Mouse (Mus musculus) kidney, postnatal 10 days (tissue): Measurements from ENCODE around the gene Bcl11a.
A peak's percentile ranks its signal among the peaks of the same experiment; 100 is the strongest.

ENCODE experiments used
- DNase-seq: peaks from one replicate; pipeline ENCODE4 v3.0.0; 2021; ENCODE audit warnings: mixed read lengths

The Bcl11a gene

DNA sequence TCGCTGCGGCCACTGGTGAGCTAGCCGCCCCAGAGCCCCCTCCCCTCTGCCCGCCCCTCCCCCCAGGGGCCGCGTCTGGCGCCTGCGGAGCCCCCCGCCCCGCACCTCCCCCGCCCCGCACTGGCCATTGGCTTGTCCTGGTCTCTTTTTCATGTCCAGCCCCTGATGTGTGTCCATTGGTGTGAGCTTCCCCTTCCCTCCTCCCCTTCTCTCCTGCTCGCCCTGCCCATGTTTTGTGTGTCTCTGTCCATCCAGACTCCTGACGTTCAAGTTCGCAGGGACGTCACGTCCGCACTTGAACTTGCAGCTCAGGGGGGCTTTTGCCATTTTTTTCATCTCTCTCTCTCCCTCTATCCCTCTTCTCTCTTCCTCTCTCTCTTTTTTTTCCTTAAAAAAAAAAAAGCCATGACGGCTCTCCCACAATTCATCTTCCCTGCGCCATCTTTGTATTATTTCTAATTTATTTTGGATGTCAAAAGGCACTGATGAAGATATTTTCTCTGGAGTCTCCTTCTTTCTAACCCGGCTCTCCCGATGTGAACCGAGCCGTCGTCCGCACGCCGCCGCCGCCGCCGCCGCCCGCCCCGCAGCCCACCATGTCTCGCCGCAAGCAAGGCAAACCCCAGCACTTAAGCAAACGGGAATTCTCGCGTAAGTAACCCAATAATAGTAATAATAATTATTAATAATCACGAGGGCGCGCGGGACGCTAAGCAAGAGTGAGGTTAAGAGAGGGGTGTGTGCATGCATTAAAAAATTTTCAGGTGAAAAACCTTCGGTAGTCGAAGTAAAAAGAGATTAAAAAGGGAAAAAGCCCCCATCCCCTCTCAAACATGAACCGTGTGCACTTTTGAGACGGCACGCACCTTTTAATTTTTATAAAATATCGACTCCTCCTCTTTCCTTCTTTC lies at the start of gene Bcl11a:
Bcl11a (plus strand) TSS at position 262 of the 911 bp plus-strand sequence.
- DNase-seq, result peak; percentile 43

DNA sequence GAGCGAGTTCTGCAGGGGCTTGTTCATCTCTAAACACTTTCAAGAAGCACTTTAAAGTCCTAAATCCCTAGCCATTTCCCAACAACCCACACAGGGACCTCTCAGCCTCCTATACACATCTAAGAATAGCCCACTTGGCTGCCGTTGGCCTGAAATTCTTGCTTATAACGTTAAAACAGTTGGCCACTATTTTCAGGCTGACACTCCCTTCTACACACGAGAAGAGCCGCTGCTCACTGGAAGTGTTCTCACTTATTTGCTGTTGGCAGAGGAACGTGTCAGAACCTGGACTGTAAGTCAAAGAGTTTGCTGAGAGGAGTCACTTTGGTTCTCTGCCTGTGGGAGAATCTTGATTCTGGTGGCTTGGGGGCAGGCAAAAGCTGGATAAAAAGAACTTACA lies 33.8 kb upstream of the Bcl11a start:
- no peak for DNase-seq

DNA sequence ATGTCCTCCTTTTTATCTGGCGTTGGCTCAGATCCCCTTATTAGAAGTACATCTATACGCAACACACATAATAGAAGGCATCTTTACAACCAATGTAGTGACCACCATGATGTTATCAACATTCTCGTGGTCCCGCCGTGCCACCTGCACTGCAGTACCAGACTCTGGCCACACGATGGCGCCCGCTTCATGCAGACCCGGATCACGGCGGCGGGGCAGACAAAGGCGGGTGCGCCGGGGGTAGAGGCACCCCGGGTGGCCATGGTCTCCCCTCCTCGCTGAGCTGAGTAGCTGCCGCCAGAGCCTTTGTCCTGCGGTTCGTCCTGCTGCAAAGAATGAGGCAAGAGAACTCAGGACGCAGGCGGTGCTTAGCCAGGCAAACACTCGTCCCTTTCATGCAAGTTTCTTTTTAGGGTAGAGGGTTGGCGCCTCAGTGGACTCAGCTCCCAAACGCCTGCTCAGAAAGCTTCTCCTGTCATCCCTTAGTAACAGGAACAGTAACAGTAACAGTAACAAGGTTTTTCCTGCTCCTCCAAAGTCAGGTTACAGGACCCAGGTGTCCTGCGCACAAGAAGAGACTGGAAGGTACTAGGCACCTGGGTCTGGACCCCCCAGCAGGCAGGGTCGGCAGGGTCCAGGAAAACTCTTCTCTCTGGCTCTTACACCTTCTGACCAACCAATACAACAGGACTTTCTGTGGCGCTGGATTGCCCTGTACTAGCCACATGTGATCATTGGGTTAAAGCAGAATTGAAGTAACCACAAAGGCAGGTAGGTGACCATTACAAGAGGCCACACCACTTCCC lies 28.4 kb upstream of the Bcl11a start:
- peak; percentile 86 for DNase-seq

DNA sequence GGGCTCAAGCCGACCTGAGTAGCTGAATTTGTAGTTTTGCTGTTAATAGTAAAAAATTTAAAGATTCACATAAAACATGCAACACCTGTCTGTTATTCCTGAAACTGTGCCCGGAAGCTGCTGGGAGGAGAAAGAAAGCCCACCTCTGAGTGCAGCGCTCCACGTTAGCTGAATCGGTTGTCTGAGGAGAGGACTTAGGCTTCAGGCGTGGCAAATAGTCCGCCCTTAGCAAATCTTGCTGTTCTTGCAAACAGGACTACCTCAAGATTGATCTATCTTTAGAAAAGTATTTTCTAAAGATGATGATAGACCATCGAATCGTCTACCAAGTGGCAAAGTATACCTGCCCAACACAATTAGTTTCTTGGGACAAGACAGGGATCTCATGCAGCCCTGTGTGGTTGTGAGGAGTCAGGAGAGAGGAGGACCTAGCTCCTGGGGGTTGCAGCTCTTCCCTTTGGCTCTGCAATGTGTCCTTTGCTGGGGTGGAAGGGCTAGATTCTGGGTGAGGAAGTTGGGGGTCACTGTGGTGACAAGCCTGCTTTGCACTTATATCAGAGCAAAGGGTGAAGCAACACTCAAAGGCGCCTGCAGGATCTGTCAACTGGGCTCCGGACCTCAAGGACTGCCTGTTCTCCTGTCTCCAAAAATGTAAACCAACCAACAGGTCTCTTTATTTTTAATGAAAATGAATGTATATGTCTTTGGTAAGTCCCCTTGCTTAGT lies 27.7 kb upstream of the Bcl11a start:
- no peak for DNase-seq

DNA sequence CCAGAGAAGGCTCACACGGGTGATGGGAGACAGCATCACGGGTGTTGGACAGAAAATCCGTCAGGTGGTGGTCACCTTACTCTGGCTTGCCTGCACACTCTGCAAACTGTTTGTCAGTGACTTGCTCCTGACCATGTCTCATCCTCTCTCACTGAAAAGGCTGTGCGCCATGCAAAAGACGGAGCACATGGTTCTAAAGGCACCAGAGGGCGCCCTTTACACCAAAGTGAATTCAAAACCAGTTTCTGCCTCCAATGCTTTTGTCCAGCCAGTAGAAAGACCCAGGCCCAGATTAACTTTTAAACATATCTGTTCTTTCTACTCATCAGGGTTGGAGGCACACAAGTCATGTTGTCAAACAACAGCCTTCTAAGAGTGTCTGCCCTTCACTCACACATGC lies 25.0 kb upstream of the Bcl11a start:
- DNase-seq, result no peak

DNA sequence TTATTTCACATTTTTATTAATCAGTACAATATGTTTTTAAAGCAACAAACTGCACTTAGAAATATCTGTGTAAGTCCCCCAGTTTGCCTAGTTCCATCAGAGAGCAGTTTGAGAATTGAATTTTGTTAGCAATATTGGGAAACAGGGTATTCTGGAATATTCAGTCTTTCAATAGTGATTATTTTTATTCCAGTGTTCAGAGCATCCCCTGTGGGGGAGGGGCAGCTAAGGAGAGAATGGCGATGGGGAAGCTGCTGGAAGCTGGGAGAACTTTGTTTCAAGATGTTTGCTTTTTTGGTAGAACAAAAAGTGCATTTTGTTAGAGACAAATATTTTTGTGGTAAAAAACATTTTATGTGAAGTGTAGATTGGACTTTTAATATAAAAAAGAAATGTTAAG lies 18.7 kb upstream of the Bcl11a start:
- DNase-seq, result no peak

DNA sequence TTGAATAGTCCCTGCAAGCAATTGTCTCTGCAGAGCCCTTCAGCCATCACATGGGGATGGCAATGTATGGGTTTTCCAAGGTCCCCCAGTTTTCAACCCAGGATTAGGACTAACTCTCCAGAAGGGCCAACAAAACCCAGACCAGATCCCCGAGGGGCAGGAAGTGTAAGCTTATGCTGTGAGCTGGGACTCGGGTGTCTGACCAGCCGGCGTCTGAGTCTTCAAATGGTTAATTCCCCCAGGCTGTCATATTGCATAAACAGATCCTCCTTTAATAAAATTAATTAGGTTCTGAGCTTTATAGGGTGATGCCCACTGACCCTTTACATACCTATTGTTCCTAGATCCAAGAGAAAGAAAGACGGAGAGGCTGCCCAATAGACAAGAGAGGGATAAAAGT lies 17.4 kb upstream of the Bcl11a start:
- no peak for DNase-seq

DNA sequence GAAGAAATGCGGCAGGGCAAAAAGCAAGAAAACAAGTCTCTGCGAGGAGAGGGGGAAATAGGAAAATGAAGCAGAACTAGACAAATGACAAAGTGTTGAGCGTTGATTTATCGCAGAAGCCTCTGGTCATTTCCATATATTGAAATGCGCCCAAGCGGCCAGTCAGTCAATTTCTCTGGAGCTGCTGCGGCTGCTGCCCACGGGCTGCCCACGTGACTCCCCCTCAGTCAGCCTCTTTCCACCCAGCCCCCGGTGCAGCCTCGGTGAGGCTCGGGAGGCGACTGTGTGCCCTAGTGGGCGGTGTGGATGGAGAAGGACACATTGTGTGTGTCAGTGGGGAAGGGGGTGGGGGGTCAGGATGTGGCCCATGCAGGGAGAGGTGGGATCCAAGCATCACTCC lies 16.0 kb upstream of the Bcl11a start:
- DNase-seq, result no peak

DNA sequence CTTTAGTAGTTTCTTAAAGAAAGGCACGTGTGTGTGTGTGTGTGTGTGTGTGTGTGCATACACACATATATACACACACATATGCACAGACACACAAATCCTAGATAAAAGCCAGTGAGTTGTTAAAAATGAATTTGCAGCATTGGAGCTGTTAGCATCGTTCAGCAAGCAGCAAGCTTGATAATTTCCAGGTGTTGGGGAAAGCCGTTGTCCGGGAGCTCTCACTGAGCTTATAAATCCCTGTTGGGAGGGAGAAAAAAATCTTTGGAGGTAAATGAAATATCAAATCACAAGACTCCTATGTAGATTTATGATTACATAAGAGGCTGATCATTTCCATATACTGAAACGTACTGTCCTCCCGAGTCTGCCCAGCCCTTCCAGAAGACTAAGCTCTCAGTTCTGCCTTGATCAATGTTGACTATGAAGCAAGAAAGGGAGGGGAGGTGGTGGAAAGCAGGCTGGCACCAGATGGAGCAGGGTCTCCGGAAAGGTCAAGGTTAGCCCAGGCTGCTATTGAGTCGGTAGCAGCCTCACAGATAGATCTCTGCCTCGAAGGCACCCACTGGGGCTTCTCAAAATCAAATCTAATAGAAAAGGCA lies 15.3 kb upstream of the Bcl11a start:
- no peak for DNase-seq

DNA sequence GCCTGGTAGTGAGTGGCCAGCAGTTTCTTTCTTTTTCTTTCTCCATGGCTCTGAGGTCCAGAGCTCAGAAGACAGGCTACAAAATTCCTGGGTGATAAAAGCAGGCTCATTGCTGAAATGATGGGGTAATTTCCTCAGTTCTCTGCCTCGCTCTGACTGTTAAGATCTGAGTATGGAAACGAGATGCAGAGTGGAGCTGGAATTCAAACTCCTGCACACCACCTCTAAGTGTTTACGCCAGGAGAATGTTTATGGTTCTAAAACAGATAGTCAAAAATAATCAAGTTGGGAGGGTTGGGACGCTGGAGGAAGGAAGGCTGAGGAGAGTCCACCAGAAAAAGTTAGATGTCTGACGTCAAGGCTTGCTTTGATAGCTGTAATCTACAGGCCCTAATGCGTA lies 13.6 kb upstream of the Bcl11a start:
- no peak for DNase-seq

DNA sequence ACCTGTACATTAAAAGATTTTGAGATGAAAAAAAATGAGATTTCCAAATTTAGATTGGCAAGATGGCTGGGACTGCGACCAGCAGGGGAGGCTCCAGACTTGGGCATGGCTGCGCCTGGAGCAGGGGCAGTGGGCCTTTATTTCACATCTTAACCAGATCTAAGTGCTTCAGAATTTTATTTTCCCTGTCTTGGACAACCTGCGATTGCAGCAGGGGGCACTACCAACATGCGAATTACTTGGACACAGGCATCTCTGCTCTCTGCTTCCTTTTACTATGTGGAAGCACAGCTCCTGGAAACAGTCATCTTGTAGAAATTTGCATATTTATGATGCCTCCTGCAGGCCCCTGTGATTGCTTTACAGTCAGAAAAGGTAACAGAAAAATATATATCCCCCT lies 12.5 kb upstream of the Bcl11a start:
- DNase-seq, result no peak

DNA sequence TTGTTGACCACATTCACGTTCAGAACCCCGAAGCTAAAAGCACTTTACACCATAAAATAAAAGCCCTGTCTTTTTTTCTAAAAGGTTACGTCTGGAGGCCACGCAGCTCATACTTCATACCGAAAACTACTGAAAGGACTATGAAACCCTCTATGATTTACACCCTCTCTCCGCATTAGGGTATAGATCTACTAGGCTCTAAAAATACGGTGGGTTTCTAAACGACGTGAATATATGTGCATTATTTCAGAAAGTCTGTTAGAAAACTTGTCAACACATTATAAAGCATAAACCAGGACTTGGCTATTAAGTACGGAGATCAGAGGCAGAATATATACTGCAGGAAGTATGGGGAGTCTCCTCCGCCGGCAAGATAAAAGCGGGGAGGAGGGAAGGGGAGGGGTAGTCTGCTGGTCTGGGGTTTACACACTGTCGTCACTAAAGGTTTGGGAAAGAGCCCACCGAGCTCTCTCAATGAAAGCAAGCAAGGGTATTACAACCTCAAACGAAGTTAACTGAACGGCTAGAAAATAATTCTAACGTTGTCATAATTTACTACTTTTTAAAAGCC lies 3.8 kb upstream of the Bcl11a start:
- no peak for DNase-seq

DNA sequence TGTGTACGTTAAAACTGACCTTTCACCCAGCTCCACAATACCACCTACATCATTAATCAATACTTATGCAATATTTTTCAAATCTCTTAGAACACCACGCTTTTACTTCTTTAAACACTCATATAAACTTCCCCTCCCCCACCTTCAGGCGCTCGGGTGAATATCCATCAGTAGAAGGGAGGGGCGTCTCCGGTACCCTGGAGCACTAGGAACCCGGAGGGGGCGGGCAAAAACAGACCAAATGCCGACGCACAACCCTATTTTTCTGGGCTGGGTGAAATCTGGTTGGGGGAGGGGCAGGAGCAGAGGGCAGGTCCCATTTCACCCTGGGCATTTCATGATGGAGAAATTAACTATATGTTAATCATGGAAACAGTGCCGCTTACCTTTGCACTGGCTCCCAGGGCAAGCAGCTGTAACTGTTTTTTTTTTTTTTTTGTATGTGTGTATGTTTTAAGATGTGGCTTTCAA lies 3.2 kb upstream of the Bcl11a start, which contains the start of gene A830031A19Rik:
A830031A19Rik (minus strand) TSS at position 421 of the 471 bp plus-strand sequence.
- DNase-seq, result no peak

DNA sequence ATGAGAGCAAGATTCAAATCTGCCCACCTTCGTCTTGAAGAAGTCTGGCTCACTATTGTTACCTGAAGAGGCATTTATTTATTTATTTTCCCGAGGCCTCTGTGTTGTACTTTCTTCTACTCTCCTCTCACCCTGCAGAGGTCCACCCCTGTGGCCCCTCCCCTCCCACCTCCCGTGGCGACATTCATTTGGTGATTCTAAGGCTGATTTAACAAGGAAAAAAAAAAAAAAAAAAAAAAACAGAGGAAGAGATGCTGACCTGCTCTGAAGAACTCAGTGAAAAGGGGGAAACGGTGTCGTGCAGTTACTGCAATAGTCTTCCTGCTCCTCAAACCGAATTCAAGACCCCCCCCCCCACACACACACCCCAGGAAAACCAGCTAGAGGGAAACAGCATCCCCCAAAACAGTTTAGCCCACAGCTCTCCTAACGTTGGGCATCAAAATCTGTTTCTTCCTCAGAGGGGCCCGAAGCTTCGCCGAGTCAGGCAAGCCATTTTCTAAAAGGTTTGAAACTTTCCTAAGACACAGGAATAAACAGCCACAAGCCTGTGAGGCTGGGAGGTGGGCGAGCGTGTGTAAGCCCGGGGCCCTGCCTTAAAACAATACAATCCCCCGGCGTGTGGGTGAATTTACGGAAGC lies 2.2 kb upstream of the Bcl11a start:
- DNase-seq, result no peak

DNA sequence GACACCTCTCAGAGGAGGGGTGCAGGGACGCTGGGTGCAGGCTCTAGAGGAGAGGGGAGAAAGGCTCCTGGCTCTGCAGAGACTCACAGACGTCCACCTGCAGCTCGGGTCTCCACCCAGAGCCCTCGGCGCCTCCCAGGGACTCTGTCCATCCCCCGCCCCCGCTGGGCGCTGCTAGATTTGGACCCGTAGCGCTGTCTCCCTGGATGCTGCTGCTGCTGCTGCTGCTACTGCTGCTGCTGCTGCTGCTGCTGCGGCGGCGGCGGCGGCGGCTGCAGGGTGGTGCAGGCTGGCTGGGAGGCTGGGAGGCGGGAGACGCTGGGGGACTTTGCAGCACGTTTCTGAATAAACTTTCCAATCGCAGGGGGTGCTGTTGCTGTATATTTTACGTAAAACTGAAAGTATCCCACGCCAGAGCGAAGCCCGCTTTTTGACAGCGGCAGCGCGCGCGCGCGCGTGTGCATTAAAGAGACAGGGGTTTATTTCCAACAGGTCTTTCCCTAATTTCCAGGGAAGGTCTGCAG lies 1.7 kb upstream of the Bcl11a start:
- peak; percentile 73 for DNase-seq

DNA sequence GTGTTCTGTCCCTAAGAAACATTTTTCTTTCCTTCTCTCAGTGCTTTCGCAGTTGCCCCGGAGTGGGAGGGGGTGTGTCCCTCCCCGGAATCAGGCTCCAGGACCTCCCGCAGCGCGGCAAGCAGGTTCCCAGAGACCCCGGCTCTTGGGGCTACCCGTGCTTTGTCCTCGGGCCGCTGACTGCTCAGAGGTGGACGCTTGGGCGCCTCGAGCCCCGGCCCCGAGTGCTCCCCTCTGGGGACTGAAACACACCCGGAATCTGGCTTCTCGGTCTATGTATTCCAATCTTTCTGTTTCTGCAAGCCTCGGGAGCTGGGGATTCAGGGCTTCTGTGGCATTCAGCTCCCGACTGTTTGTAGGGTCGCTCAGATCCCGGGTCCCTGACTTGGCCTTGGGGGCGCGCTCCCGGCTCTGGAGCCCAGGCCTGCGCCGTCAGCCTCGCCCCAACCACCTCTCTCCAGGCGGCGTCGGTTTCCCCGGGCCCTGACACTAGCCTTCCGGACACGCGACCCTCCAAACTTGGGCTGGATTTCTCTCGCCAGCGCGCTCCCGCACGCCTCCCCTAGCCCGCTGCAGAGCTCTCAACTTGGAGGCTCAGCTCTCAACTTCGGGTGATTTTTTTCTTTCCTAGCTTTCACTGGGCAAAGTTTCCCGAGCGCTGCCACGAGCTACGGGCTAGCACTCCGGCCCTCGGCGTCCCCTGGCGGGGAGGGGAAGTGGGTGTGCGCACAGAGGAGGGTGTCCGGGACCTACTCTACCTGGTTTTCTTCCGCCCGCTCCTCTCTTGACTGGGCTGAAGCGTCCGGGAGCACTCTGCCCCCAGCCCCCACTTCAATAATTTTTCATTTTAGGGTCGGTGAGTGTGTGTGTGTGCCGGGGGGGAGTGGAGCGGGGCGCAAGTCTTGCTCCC lies 780 bp upstream of the Bcl11a start:
- peak; percentile 65 for DNase-seq

DNA sequence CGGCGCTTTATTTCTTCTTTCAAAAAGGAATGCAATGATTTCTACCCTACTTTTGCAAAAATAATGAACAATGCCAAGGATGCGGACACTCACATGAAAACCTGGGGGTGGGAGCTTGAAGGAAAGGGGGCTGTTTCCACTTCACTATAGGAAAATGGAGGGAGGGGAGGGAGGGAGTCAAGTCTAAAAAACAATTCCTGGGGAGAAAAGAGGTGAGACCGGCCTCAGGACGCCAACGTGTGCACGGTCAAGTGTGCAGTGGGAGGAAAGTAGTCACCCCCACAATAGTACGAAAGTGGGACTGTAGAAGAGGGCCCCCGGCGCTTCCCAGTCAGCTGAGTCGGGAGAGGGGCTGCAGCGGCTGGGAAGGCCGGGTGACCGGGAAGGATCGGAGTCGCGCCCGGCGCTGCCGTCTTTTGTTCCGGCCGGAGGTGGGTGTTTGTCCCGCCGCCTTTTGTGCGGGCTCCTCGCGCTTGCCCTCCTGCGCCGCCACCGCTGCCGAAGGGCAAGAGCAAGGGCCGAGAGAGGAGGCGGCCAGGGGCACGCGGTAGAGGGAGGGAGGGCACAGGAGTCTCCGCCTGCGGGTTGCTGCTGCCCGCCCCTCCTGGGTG lies 955 bp downstream of the Bcl11a start:
- DNase-seq, result peak; percentile 45

DNA sequence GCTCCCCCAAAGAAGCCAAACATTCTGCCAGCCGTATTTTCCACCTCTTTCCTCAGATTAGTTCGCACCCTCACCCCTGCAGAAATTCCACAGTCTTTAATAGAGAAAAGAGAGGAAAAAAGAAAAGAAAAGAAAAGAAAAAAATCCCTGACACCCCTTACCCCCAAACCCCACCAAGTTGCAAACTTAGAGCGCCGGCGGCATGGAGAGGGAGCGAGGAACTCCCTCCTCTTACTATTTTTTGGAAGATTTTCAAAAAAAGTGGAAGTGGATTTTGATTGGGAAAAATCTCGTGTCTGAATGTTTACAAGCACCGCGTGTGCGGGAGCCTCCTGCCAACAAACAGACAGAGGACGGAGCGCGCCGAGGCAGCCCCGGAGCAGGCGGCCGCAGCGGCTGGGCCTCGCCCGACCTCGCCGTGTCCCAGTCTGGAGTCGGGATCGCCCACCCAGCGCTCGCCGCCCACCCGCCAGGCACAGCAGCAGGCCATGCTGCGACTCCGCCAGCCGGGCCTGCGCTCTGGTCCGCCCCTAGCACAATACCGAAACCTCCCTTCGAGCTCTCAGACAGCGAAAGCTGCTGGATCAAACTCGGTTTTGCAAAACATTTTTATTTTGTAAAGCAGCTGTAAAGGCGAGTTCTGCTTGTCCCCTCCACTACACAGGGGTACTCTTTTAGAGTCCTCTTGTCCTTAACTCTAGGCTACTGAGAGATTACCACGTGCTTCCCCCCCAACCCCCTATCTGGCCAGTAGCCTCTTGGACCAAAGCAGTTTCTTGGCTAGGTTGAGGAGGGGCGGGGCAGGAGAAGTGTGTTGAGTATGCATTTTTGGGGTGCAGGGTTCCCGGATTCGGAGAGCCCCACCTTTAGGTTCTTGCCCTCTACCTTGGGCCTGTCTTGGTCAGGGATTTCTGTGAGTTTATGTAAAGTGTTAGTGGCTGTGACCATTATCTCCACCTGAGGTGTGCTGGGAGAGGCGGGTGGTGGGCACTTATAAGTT lies 1.8 kb downstream of the Bcl11a start:
- peak; percentile 57 for DNase-seq

DNA sequence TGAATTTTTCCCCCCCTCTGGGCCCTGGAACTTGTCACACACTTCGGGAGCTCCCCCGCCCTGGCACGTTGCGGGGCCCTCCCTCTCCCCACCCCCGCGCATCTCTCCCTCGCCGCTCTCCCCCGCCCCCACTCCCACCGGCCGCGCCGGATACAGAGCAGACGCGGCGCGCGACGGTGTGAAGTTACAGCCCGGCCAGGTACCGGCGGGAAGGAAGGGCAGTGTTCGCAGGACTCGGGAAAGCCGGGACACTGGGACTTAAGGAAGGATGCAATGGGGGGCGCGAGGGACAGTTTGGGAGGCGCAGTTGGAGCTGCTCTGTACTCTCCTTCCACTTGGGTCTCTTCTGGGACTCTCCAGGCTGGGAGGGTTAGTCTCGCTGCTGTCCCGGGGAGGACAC lies 2.7 kb downstream of the Bcl11a start:
- DNase-seq, result no peak
